Mouse (Mus musculus): ENCODE data around the gene Slc3a2.

Slc3a2 gene

GRCm38 (mm10) chr19:8710057-8710456, 13.1 kb downstream of the Slc3a2 start:
- DNase-seq (ENCODE audit: low spot score in 2 of 2): no peak

GRCm38 (mm10) chr19:8708954-8709353, 14.2 kb downstream of the Slc3a2 start:
- DNase-seq (ENCODE audit: low spot score in 2 of 2): no peak

- DNase-seq (ENCODE audit: low spot score in 2 of 2): no peak
Measured at GRCm38 (mm10) chr19:8706930-8707329, 16.2 kb downstream of the Slc3a2 start.

- no peak for DNase-seq (ENCODE audit: low spot score in 2 of 2)
Measured at GRCm38 (mm10) chr19:8706132-8706667, 17.0 kb downstream of the Slc3a2 start.

GRCm38 (mm10) chr19:8705026-8705708, 18.0 kb downstream of the Slc3a2 start:
- DNase-seq (ENCODE audit: low spot score in 2 of 2): no peak

- DNase-seq (ENCODE audit: low spot score in 2 of 2): no peak
Measured at GRCm38 (mm10) chr19:8703571-8703970, 19.6 kb downstream of the Slc3a2 start.

GRCm38 (mm10) chr19:8702458-8702857, 20.7 kb downstream of the Slc3a2 start:
- DNase-seq (ENCODE audit: low spot score in 2 of 2): no peak

GRCm38 (mm10) chr19:8699652-8700051, 23.5 kb downstream of the Slc3a2 start:
- DNase-seq (ENCODE audit: low spot score in 2 of 2): no peak

GRCm38 (mm10) chr19:8695330-8695729, 27.8 kb downstream of the Slc3a2 start:
- DNase-seq (ENCODE audit: low spot score in 2 of 2): no peak

GRCm38 (mm10) chr19:8692740-8693139, 30.4 kb downstream of the Slc3a2 start:
- DNase-seq (ENCODE audit: low spot score in 2 of 2): no peak

GRCm38 (mm10) chr19:8691871-8692539, 31.2 kb downstream of the Slc3a2 start:
- no peak for DNase-seq (ENCODE audit: low spot score in 2 of 2)

- DNase-seq (ENCODE audit: low spot score in 2 of 2): no peak
Measured at GRCm38 (mm10) chr19:8683627-8684026, 39.5 kb downstream of the Slc3a2 start.

GRCm38 (mm10) chr19:8682996-8683395, 40.2 kb downstream of the Slc3a2 start:
- peak in 1 of 2 experiments; percentile 43 for DNase-seq (ENCODE audit: low spot score in 2 of 2)

GRCm38 (mm10) chr19:8681633-8682362, 41.4 kb downstream of the Slc3a2 start:
- DNase-seq (ENCODE audit: low spot score in 2 of 2): no peak

GRCm38 (mm10) chr19:8679031-8679779, 44.0 kb downstream of the Slc3a2 start:
- DNase-seq (ENCODE audit: low spot score in 2 of 2): no peak

GRCm38 (mm10) chr19:8673336-8674063, 49.7 kb downstream of the Slc3a2 start:
- DNase-seq (ENCODE audit: low spot score in 2 of 2): no peak

- no peak for DNase-seq (ENCODE audit: low spot score in 2 of 2)
Measured at GRCm38 (mm10) chr19:8672859-8673258, 50.3 kb downstream of the Slc3a2 start.

- DNase-seq (ENCODE audit: low spot score in 2 of 2): no peak
Measured at GRCm38 (mm10) chr19:8665746-8666145, 57.4 kb downstream of the Slc3a2 start.

- no peak for DNase-seq (ENCODE audit: low spot score in 2 of 2)
Measured at GRCm38 (mm10) chr19:8664859-8665258, 58.3 kb downstream of the Slc3a2 start.

GRCm38 (mm10) chr19:8663911-8664421, 59.2 kb downstream of the Slc3a2 start:
- DNase-seq (ENCODE audit: low spot score in 2 of 2): no peak

GRCm38 (mm10) chr19:8663360-8663839, 59.8 kb downstream of the Slc3a2 start, which contains the start of gene Chrm1:
Gene Chrm1, plus strand, starts transcription at chr19:8663789.
- DNase-seq (ENCODE audit: low spot score in 2 of 2): no peak

Data from urinary bladder, postnatal 4 days (tissue).